ENCODE assay signal across 22 mouse cellular contexts in the genomic region with DNA sequence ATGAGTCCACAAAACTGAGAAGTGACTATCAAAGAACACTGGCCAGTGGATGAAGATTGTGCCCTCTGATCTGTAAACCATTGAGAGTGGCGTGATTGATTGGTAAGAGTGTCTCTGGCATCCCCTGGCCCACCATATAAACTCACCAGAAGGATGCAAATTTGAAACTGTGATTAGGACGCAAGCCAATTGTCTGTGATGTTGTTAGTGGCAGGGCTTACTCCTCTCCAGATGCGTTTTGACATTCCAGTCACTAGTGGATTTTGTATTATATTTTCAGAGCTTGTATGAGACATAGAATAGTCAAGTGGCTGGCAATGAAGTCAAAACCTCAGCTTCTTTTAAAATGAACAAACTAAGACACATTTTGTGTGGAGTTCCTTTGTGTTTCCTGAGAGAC.
DNase-seq lines count a peak whose midpoint lies in the region; ATAC-seq and TF ChIP-seq lines count a peak whose summit lies in the region.
"Had no signal": no experiment of that assay in that cellular context is flagged by ENCODE, and none has a peak within 500 bp of the region (broad histone marks: within the 10 kb centered on the region; RNA-seq: fewer than 3 reads in every experiment).

No protein-coding gene starts in this region.

- no peaks in the 10 kb centered on the region for H3K27me3 ChIP-seq in forebrain, embryonic 13.5 days
- no peaks in the 10 kb centered on the region for H3K27me3 ChIP-seq in forebrain, embryonic 10.5 days (ENCODE audit: poor library complexity, severe bottlenecking)
- no peaks in the 10 kb centered on the region for H3K27me3 ChIP-seq in forebrain, embryonic 15.5 days
- no peaks in the 10 kb centered on the region for H3K27me3 ChIP-seq in forebrain, embryonic 12.5 days
- H3K27me3 ChIP-seq in forebrain, embryonic 16.5 days (replicated peaks; ENCODE audit: control insufficient read depth, insufficient read depth, low read length) = no peaks in the 10 kb centered on the region
- no peaks in the 10 kb centered on the region for H3K27me3 ChIP-seq in stomach, postnatal 0 days (ENCODE audit: control insufficient read depth, insufficient read depth, low read length)
- no peaks in the 10 kb centered on the region for H3K27me3 ChIP-seq in lung, postnatal 0 days (replicated peaks; ENCODE audit: insufficient read depth, low read length)
- H3K27me3 ChIP-seq: CH12.LX; embryonic facial prominence, embryonic 12.5 days had no signal

- no peak for TF ChIP-seq CTCF in stomach, postnatal 0 days (IDR thresholded peaks at IDR 0.05; ENCODE audit: low read depth)
- TF ChIP-seq CTCF in lung, postnatal 0 days (IDR thresholded peaks at IDR 0.05) = no peak

- no peak for DNase-seq in forebrain, embryonic 10.5 days (ENCODE audit: extremely low spot score, low spot score)
- DNase-seq in Muller cell, postnatal 12 days (ENCODE audit: inconsistent ontology term) = peak; percentile 29
- DNase-seq in stomach, postnatal 0 days (ENCODE audit: low spot score) = no peak
- no peak for DNase-seq in lung, postnatal 0 days (ENCODE audit: low spot score)
- DNase-seq: adrenal gland, adult 2 months; adrenal gland, postnatal 10 days; adrenal gland, postnatal 25 days; B cell, adult 2 months; cerebellum, adult 11-12 months; cerebellum, adult 2 months; cerebellum, adult 9-10 months; cerebellum, postnatal 10 days; cerebellum, postnatal 25 days had no signal

- peaks cover 5% of the 10 kb centered on the region; the same call in 1 of the 2 replicates for H3K4me1 ChIP-seq in forebrain, embryonic 13.5 days
- no peaks in the 10 kb centered on the region for H3K4me1 ChIP-seq in forebrain, embryonic 10.5 days
- H3K4me1 ChIP-seq in forebrain, embryonic 15.5 days = peaks cover 6% of the 10 kb centered on the region; the same call in 1 of the 2 replicates
- H3K4me1 ChIP-seq in forebrain, embryonic 12.5 days = no peaks in the 10 kb centered on the region
- peaks cover 9% of the 10 kb centered on the region for H3K4me1 ChIP-seq in forebrain, embryonic 16.5 days (replicated peaks; ENCODE audit: control insufficient read depth, insufficient read depth, low read length)
- no peaks in the 10 kb centered on the region for H3K4me1 ChIP-seq in stomach, postnatal 0 days (replicated peaks; ENCODE audit: control insufficient read depth, insufficient read depth)
- no peaks in the 10 kb centered on the region for H3K4me1 ChIP-seq in lung, postnatal 0 days (ENCODE audit: insufficient read depth, low read depth, low read length)
- H3K4me1 ChIP-seq: embryonic facial prominence, embryonic 10.5 days; embryonic facial prominence, embryonic 12.5 days had no signal

- no peak overlapping the region for H3K9ac ChIP-seq in forebrain, embryonic 13.5 days
- H3K9ac ChIP-seq in forebrain, embryonic 15.5 days (replicated peaks) = no peak overlapping the region
- no peak overlapping the region for H3K9ac ChIP-seq in forebrain, embryonic 12.5 days
- no peak overlapping the region for H3K9ac ChIP-seq in forebrain, embryonic 16.5 days (replicated peaks; ENCODE audit: low read depth, low read length)
- no peak overlapping the region for H3K9ac ChIP-seq in stomach, postnatal 0 days (ENCODE audit: low read length)
- H3K9ac ChIP-seq in lung, postnatal 0 days (replicated peaks; ENCODE audit: low read depth) = no peak overlapping the region
- H3K9ac ChIP-seq: embryonic facial prominence, embryonic 12.5 days had no signal

- H3K4me2 ChIP-seq in forebrain, embryonic 13.5 days = no peak overlapping the region
- H3K4me2 ChIP-seq in forebrain, embryonic 15.5 days (replicated peaks) = no peak overlapping the region
- H3K4me2 ChIP-seq in forebrain, embryonic 12.5 days = no peak overlapping the region
- H3K4me2 ChIP-seq in forebrain, embryonic 16.5 days (ENCODE audit: low read length) = no peak overlapping the region
- no peak overlapping the region for H3K4me2 ChIP-seq in stomach, postnatal 0 days (replicated peaks; ENCODE audit: low read depth)
- no peak overlapping the region for H3K4me2 ChIP-seq in lung, postnatal 0 days (replicated peaks; ENCODE audit: low read depth, low read length)
- H3K4me2 ChIP-seq: embryonic facial prominence, embryonic 12.5 days had no signal

- H3K9me3 ChIP-seq in forebrain, embryonic 13.5 days (replicated peaks) = no peaks in the 10 kb centered on the region
- no peaks in the 10 kb centered on the region for H3K9me3 ChIP-seq in forebrain, embryonic 10.5 days
- H3K9me3 ChIP-seq in forebrain, embryonic 15.5 days = no peaks in the 10 kb centered on the region
- no peaks in the 10 kb centered on the region for H3K9me3 ChIP-seq in forebrain, embryonic 12.5 days
- H3K9me3 ChIP-seq in forebrain, embryonic 16.5 days (ENCODE audit: control insufficient read depth, low read length) = no peaks in the 10 kb centered on the region
- no peaks in the 10 kb centered on the region for H3K9me3 ChIP-seq in stomach, postnatal 0 days (ENCODE audit: control insufficient read depth, low read length)
- H3K9me3 ChIP-seq in lung, postnatal 0 days (ENCODE audit: low read length) = no peaks in the 10 kb centered on the region
- H3K9me3 ChIP-seq: embryonic facial prominence, embryonic 10.5 days; embryonic facial prominence, embryonic 12.5 days had no signal

- no peaks in the 10 kb centered on the region for H3K36me3 ChIP-seq in forebrain, embryonic 13.5 days (ENCODE audit: poor library complexity, severe bottlenecking)
- H3K36me3 ChIP-seq in forebrain, embryonic 10.5 days (replicated peaks) = no peaks in the 10 kb centered on the region
- no peaks in the 10 kb centered on the region for H3K36me3 ChIP-seq in forebrain, embryonic 15.5 days
- no peaks in the 10 kb centered on the region for H3K36me3 ChIP-seq in forebrain, embryonic 12.5 days (replicated peaks)
- H3K36me3 ChIP-seq in forebrain, embryonic 16.5 days (ENCODE audit: control insufficient read depth, insufficient read depth) = no peaks in the 10 kb centered on the region
- H3K36me3 ChIP-seq in stomach, postnatal 0 days (ENCODE audit: control insufficient read depth, insufficient read depth, low read length) = no peaks in the 10 kb centered on the region
- H3K36me3 ChIP-seq in lung, postnatal 0 days (ENCODE audit: insufficient read depth, low read length) = no peaks in the 10 kb centered on the region
- H3K36me3 ChIP-seq: embryonic facial prominence, embryonic 10.5 days; embryonic facial prominence, embryonic 12.5 days; G1E had no signal

- peak; percentile 58; the same call in 1 of the 2 replicates for ATAC-seq in forebrain, embryonic 13.5 days
- peak; percentile 77 for ATAC-seq in forebrain, embryonic 15.5 days (replicated peaks)
- no peak for ATAC-seq in forebrain, embryonic 12.5 days (ENCODE audit: low FRiP score)
- peak; percentile 75 for ATAC-seq in forebrain, embryonic 16.5 days
- ATAC-seq in stomach, postnatal 0 days (ENCODE audit: low FRiP score, low TSS enrichment) = no peak
- no peak for ATAC-seq in lung, postnatal 0 days
- ATAC-seq: CD4-positive, CD25-positive, alpha-beta regulatory T cell, adult 4 months had no signal

- 69% methylated on average over 3 of the region's 3 CpGs for WGBS in forebrain, embryonic 13.5 days
- WGBS in forebrain, embryonic 10.5 days = 90% methylated on average over 3 of the region's 3 CpGs
- WGBS in forebrain, embryonic 15.5 days = 39% methylated on average over 3 of the region's 3 CpGs
- 72% methylated on average over 3 of the region's 3 CpGs for WGBS in forebrain, embryonic 12.5 days
- WGBS in forebrain, embryonic 16.5 days = 42% methylated on average over 3 of the region's 3 CpGs
- WGBS in stomach, postnatal 0 days = 78% methylated on average over 3 of the region's 3 CpGs
- WGBS in lung, postnatal 0 days = 70% methylated on average over 3 of the region's 3 CpGs

- H3K4me3 ChIP-seq in forebrain, embryonic 13.5 days = no peak overlapping the region
- no peak overlapping the region for H3K4me3 ChIP-seq in forebrain, embryonic 10.5 days
- H3K4me3 ChIP-seq in forebrain, embryonic 15.5 days = no peak overlapping the region
- no peak overlapping the region for H3K4me3 ChIP-seq in forebrain, embryonic 12.5 days (replicated peaks)
- H3K4me3 ChIP-seq in forebrain, embryonic 16.5 days (replicated peaks; ENCODE audit: low read length) = no peak overlapping the region
- no peak overlapping the region for H3K4me3 ChIP-seq in stomach, postnatal 0 days (ENCODE audit: low read depth, low read length)
- no peak overlapping the region for H3K4me3 ChIP-seq in lung, postnatal 0 days (ENCODE audit: low read depth, low read length)
- H3K4me3 ChIP-seq: embryonic facial prominence, embryonic 10.5 days; embryonic facial prominence, embryonic 12.5 days had no signal

- TF ChIP-seq EP300 in stomach, postnatal 0 days (optimal IDR thresholded peaks at IDR 0.05) = no peak
- TF ChIP-seq EP300 in lung, postnatal 0 days (IDR thresholded peaks at IDR 0.05) = no peak

- no peak overlapping the region for H3K27ac ChIP-seq in forebrain, embryonic 13.5 days
- H3K27ac ChIP-seq in forebrain, embryonic 10.5 days = no peak overlapping the region
- H3K27ac ChIP-seq in forebrain, embryonic 15.5 days (replicated peaks) = 0 out of 2 replicates have a peak overlapping the region, but pooled peaks have one; percentile 4
- no peak overlapping the region for H3K27ac ChIP-seq in forebrain, embryonic 12.5 days
- H3K27ac ChIP-seq in forebrain, embryonic 16.5 days (ENCODE audit: low read length) = no peak overlapping the region
- H3K27ac ChIP-seq in stomach, postnatal 0 days (replicated peaks) = no peak overlapping the region
- no peak overlapping the region for H3K27ac ChIP-seq in lung, postnatal 0 days (ENCODE audit: low read length)
- H3K27ac ChIP-seq: embryonic facial prominence, embryonic 10.5 days; embryonic facial prominence, embryonic 12.5 days had no signal

Comparison
In these comparisons a context has a peak if more than half of its experiments do, and no peak if none do; other contexts are left out.
1. ATAC-seq: peak in forebrain, embryonic 13.5 days (single experiment), forebrain, embryonic 15.5 days (single experiment) and forebrain, embryonic 16.5 days (single experiment); none in forebrain, embryonic 12.5 days (single experiment), stomach, postnatal 0 days (single experiment) and lung, postnatal 0 days (single experiment).